In genomic region chr19:5409068-5409467, GRCm38 (mm10) we compare ENCODE assay signal across 13 mouse cellular contexts. TPM values are rescaled to one million over a fixed set of nuclear protein-coding genes. Genes with fewer than 3 reads are reported as not detected.
DNase-seq lines count a peak whose midpoint lies in the region; ATAC-seq and TF ChIP-seq lines count a peak whose summit lies in the region.
"Had no signal": no experiment of that assay in that cellular context is flagged by ENCODE, and none has a peak within 500 bp of the region (broad histone marks: within the 10 kb centered on the region; RNA-seq: fewer than 3 reads in every experiment).

No protein-coding gene starts in this region.

- no peaks in the 10 kb centered on the region for H3K36me3 ChIP-seq in embryonic facial prominence, embryonic 11.5 days (replicated peaks; ENCODE audit: control insufficient read depth, insufficient read depth, low read depth, low read length)
- peaks cover 5% of the 10 kb centered on the region for H3K36me3 ChIP-seq in embryonic facial prominence, embryonic 10.5 days (replicated peaks)
- no peaks in the 10 kb centered on the region for H3K36me3 ChIP-seq in limb, embryonic 14.5 days (ENCODE audit: control insufficient read depth, insufficient read depth, low read length)
- peaks cover 5% of the 10 kb centered on the region; the same call in 1 of the 2 replicates for H3K36me3 ChIP-seq in limb, embryonic 10.5 days
- no peaks in the 10 kb centered on the region for H3K36me3 ChIP-seq in heart, embryonic 14.5 days (ENCODE audit: control insufficient read depth, insufficient read depth, low read length)
- H3K36me3 ChIP-seq: intestine, embryonic 15.5 days had no signal

- H3K9ac ChIP-seq in embryonic facial prominence, embryonic 11.5 days (replicated peaks; ENCODE audit: low read length): no peak overlapping the region
- H3K9ac ChIP-seq in limb, embryonic 14.5 days (ENCODE audit: low read depth, low read length, severe bottlenecking): no peak overlapping the region
- H3K9ac ChIP-seq in heart, embryonic 14.5 days (ENCODE audit: low read length): no peak overlapping the region
- H3K9ac ChIP-seq: intestine, embryonic 15.5 days had no signal

- no peaks in the 10 kb centered on the region for H3K4me1 ChIP-seq in embryonic facial prominence, embryonic 11.5 days (ENCODE audit: control insufficient read depth, insufficient read depth, low read length)
- H3K4me1 ChIP-seq in embryonic facial prominence, embryonic 10.5 days: peaks cover 27% of the 10 kb centered on the region
- peaks cover 9% of the 10 kb centered on the region; the same call in 1 of the 2 replicates for H3K4me1 ChIP-seq in limb, embryonic 14.5 days (ENCODE audit: control insufficient read depth, insufficient read depth, low read length)
- H3K4me1 ChIP-seq in limb, embryonic 10.5 days: peaks cover 27% of the 10 kb centered on the region
- H3K4me1 ChIP-seq in heart, embryonic 14.5 days (ENCODE audit: control insufficient read depth in 2 of 2, insufficient read depth in 2 of 2, low read length in 2 of 2): peaks cover 13 to 23% of the 10 kb centered on the region in 2 experiments

- no peak overlapping the region for H3K27ac ChIP-seq in embryonic facial prominence, embryonic 11.5 days (replicated peaks; ENCODE audit: low read depth, low read length)
- H3K27ac ChIP-seq in embryonic facial prominence, embryonic 10.5 days (replicated peaks): no peak overlapping the region
- H3K27ac ChIP-seq in limb, embryonic 14.5 days (replicated peaks; ENCODE audit: low read depth, low read length): 0 out of 2 replicates have a peak overlapping the region, but pooled peaks have one; percentile 10
- no peak overlapping the region; the same call in 1 of the 2 replicates for H3K27ac ChIP-seq in limb, embryonic 10.5 days
- H3K27ac ChIP-seq in heart, embryonic 14.5 days (replicated peaks in 1 of 2; ENCODE audit: control insufficient read depth in 1 of 2, insufficient read depth in 1 of 2, low read depth in 2 of 2, low read length in 2 of 2): peak overlapping the region; percentile 52 to 56
- H3K27ac ChIP-seq: intestine, embryonic 15.5 days had no signal

- ATAC-seq in embryonic facial prominence, embryonic 11.5 days (replicated peaks; ENCODE audit: insufficient number of reproducible peaks, low FRiP score, low TSS enrichment, low read depth): no peak
- ATAC-seq in limb, embryonic 14.5 days (ENCODE audit: low FRiP score, low read depth): no peak
- ATAC-seq in heart, embryonic 14.5 days (ENCODE audit: insufficient number of reproducible peaks, insufficient read depth, low FRiP score, low read depth): no peak
- ATAC-seq: intestine, embryonic 15.5 days had no signal

- no peak for TF ChIP-seq POLR2A in limb, embryonic 14.5 days (IDR thresholded peaks at IDR 0.05; ENCODE audit: borderline replicate concordance, extremely low read depth, insufficient read depth, insufficient read length)

- no peak overlapping the region for H3K4me3 ChIP-seq in embryonic facial prominence, embryonic 11.5 days (ENCODE audit: low read depth, low read length)
- no peak overlapping the region for H3K4me3 ChIP-seq in embryonic facial prominence, embryonic 10.5 days
- H3K4me3 ChIP-seq in limb, embryonic 14.5 days (replicated peaks; ENCODE audit: low read length): no peak overlapping the region
- H3K4me3 ChIP-seq in limb, embryonic 10.5 days: no peak overlapping the region
- no peak overlapping the region for H3K4me3 ChIP-seq in heart, embryonic 14.5 days (ENCODE audit: control insufficient read depth in 1 of 2, insufficient read depth in 1 of 2, low read depth in 1 of 2, low read length in 2 of 2)
- H3K4me3 ChIP-seq: intestine, embryonic 15.5 days had no signal

- DNase-seq in embryonic facial prominence, embryonic 11.5 days (ENCODE audit: low spot score): peak; percentile 44
- DNase-seq in embryonic facial prominence, embryonic 10.5 days (ENCODE audit: low spot score): no peak
- no peak for DNase-seq in limb, embryonic 14.5 days (ENCODE audit: low spot score)
- no peak for DNase-seq in limb, embryonic 10.5 days (ENCODE audit: low spot score)
- peak; percentile 69 for DNase-seq in lung, postnatal 14 days
- no peak for DNase-seq in left cerebral cortex, adult 18-20 months (ENCODE audit: low spot score in 2 of 2)
- DNase-seq in frontal cortex, postnatal 10 days (ENCODE audit: low spot score in 2 of 2): no peak

- H3K27me3 ChIP-seq in embryonic facial prominence, embryonic 11.5 days (ENCODE audit: control insufficient read depth, insufficient read depth, low read length): no peaks in the 10 kb centered on the region
- H3K27me3 ChIP-seq in embryonic facial prominence, embryonic 10.5 days (replicated peaks; ENCODE audit: low read depth, poor library complexity, severe bottlenecking): no peaks in the 10 kb centered on the region
- H3K27me3 ChIP-seq in limb, embryonic 14.5 days (ENCODE audit: control insufficient read depth, insufficient read depth, low read length): no peaks in the 10 kb centered on the region
- H3K27me3 ChIP-seq in limb, embryonic 10.5 days (ENCODE audit: low read depth, poor library complexity, severe bottlenecking): no peaks in the 10 kb centered on the region
- H3K27me3 ChIP-seq in heart, embryonic 14.5 days (ENCODE audit: control insufficient read depth, insufficient read depth, low read length): no peaks in the 10 kb centered on the region
- H3K27me3 ChIP-seq: intestine, embryonic 15.5 days had no signal

- H3K9me3 ChIP-seq in embryonic facial prominence, embryonic 11.5 days (replicated peaks; ENCODE audit: control insufficient read depth, low read length): no peaks in the 10 kb centered on the region
- no peaks in the 10 kb centered on the region for H3K9me3 ChIP-seq in embryonic facial prominence, embryonic 10.5 days
- H3K9me3 ChIP-seq in limb, embryonic 14.5 days (ENCODE audit: control insufficient read depth, low read length): no peaks in the 10 kb centered on the region
- H3K9me3 ChIP-seq in limb, embryonic 10.5 days (replicated peaks): no peaks in the 10 kb centered on the region
- H3K9me3 ChIP-seq in heart, embryonic 14.5 days (ENCODE audit: control insufficient read depth, low read length): no peaks in the 10 kb centered on the region
- H3K9me3 ChIP-seq: intestine, embryonic 15.5 days had no signal

- H3K4me2 ChIP-seq in embryonic facial prominence, embryonic 11.5 days (ENCODE audit: low read depth, low read length): no peak overlapping the region
- no peak overlapping the region for H3K4me2 ChIP-seq in limb, embryonic 14.5 days (replicated peaks; ENCODE audit: low read depth, low read length, severe bottlenecking)
- no peak overlapping the region for H3K4me2 ChIP-seq in heart, embryonic 14.5 days (ENCODE audit: low read length)
- H3K4me2 ChIP-seq: intestine, embryonic 15.5 days had no signal

- 54% methylated on average over 5 of the region's 5 CpGs for WGBS in embryonic facial prominence, embryonic 11.5 days
- WGBS in embryonic facial prominence, embryonic 10.5 days: 70% methylated on average over 5 of the region's 5 CpGs
- WGBS in limb, embryonic 14.5 days: 53% methylated on average over 5 of the region's 5 CpGs
- 65% methylated on average over 5 of the region's 5 CpGs for WGBS in limb, embryonic 10.5 days
- WGBS in heart, embryonic 14.5 days: 79% methylated on average over 5 of the region's 5 CpGs

RNA-seq across cellular contexts. Expression of gene Tsga10ip, which starts 6.7 kb away (rescaled TPM):
- polyA plus RNA-seq in embryonic facial prominence, embryonic 11.5 days (2014; fragmentation: Nextera tagmentation; extraction: Ambion mirVana): 0.15 and 0.36 TPM in 2 replicates
- 0.28 and 0.72 TPM in 2 replicates for polyA plus RNA-seq in embryonic facial prominence, embryonic 10.5 days (2016; fragmentation: Nextera tagmentation; extraction: Ambion mirVana)
- polyA plus RNA-seq in limb, embryonic 14.5 days (2012; rRNA removed): 0.13 and 0.14 TPM in 2 replicates
- polyA plus RNA-seq in limb, embryonic 14.5 days (2014; fragmentation: Nextera tagmentation; extraction: Ambion mirVana): 0.18 TPM in 1 of 2 replicates, not detected in the other
- not detected in 2 replicates for polyA plus RNA-seq in limb, embryonic 10.5 days (2016; fragmentation: Nextera tagmentation; extraction: Ambion mirVana)
- 1.6 and 3.0 TPM in 2 replicates for polyA plus RNA-seq in heart, embryonic 14.5 days (2014; fragmentation: Nextera tagmentation; extraction: Ambion mirVana)
- total RNA-seq in left cerebral cortex, adult 18-20 months (2021): not detected
- total RNA-seq: left cerebral cortex, postnatal 36 days; midbrain, postnatal 0 days had no signal
- polyA plus RNA-seq: frontal cortex, adult 2 months; stomach, embryonic 14.5 days had no signal

RNA-seq across cellular contexts. Expression of gene Drap1, which starts 15.7 kb away (rescaled TPM):
- polyA plus RNA-seq in embryonic facial prominence, embryonic 11.5 days (2014; fragmentation: Nextera tagmentation; extraction: Ambion mirVana): 204 and 213 TPM in 2 replicates
- 222 and 242 TPM in 2 replicates for polyA plus RNA-seq in embryonic facial prominence, embryonic 10.5 days (2016; fragmentation: Nextera tagmentation; extraction: Ambion mirVana)
- 163 and 236 TPM in 2 replicates for polyA plus RNA-seq in limb, embryonic 14.5 days (2012; rRNA removed)
- 219 and 233 TPM in 2 replicates for polyA plus RNA-seq in limb, embryonic 14.5 days (2014; fragmentation: Nextera tagmentation; extraction: Ambion mirVana)
- 224 and 246 TPM in 2 replicates for polyA plus RNA-seq in limb, embryonic 10.5 days (2016; fragmentation: Nextera tagmentation; extraction: Ambion mirVana)
- polyA plus RNA-seq in heart, embryonic 14.5 days (2014; fragmentation: Nextera tagmentation; extraction: Ambion mirVana): 154 and 178 TPM in 2 replicates
- 100 to 1,000 TPM; 263 to 283 TPM for total RNA-seq in left cerebral cortex, adult 18-20 months (2021)

RNA-seq across cellular contexts. Expression of gene AI837181, which starts 15.9 kb away (rescaled TPM):
- polyA plus RNA-seq in embryonic facial prominence, embryonic 11.5 days (2014; fragmentation: Nextera tagmentation; extraction: Ambion mirVana): 33.2 and 36.7 TPM in 2 replicates
- polyA plus RNA-seq in embryonic facial prominence, embryonic 10.5 days (2016; fragmentation: Nextera tagmentation; extraction: Ambion mirVana): 49.5 and 55.0 TPM in 2 replicates
- 97.5 and 132 TPM in 2 replicates for polyA plus RNA-seq in limb, embryonic 14.5 days (2012; rRNA removed)
- 57.1 and 61.9 TPM in 2 replicates for polyA plus RNA-seq in limb, embryonic 14.5 days (2014; fragmentation: Nextera tagmentation; extraction: Ambion mirVana)
- 59.7 and 68.8 TPM in 2 replicates for polyA plus RNA-seq in limb, embryonic 10.5 days (2016; fragmentation: Nextera tagmentation; extraction: Ambion mirVana)
- polyA plus RNA-seq in heart, embryonic 14.5 days (2014; fragmentation: Nextera tagmentation; extraction: Ambion mirVana): 23.7 and 35.0 TPM in 2 replicates
- total RNA-seq in left cerebral cortex, adult 18-20 months (2021): 10 to 100 TPM; 73.6 to 75.6 TPM

RNA-seq across cellular contexts. Expression of gene Sart1, which starts 20.6 kb away (rescaled TPM):
- polyA plus RNA-seq in embryonic facial prominence, embryonic 11.5 days (2014; fragmentation: Nextera tagmentation; extraction: Ambion mirVana): 72.9 and 76.1 TPM in 2 replicates
- 89.4 and 96.6 TPM in 2 replicates for polyA plus RNA-seq in embryonic facial prominence, embryonic 10.5 days (2016; fragmentation: Nextera tagmentation; extraction: Ambion mirVana)
- polyA plus RNA-seq in limb, embryonic 14.5 days (2012; rRNA removed): 49.7 and 66.4 TPM in 2 replicates
- polyA plus RNA-seq in limb, embryonic 14.5 days (2014; fragmentation: Nextera tagmentation; extraction: Ambion mirVana): 67.1 and 76.1 TPM in 2 replicates
- 103 and 111 TPM in 2 replicates for polyA plus RNA-seq in limb, embryonic 10.5 days (2016; fragmentation: Nextera tagmentation; extraction: Ambion mirVana)
- 39.5 and 39.6 TPM in 2 replicates for polyA plus RNA-seq in heart, embryonic 14.5 days (2014; fragmentation: Nextera tagmentation; extraction: Ambion mirVana)
- 10 to 100 TPM; 78.4 to 88.6 TPM for total RNA-seq in left cerebral cortex, adult 18-20 months (2021)

RNA-seq across cellular contexts. Expression of gene Fosl1, which starts 38.3 kb away (rescaled TPM):
- polyA plus RNA-seq in embryonic facial prominence, embryonic 11.5 days (2014; fragmentation: Nextera tagmentation; extraction: Ambion mirVana): not detected in 2 replicates
- polyA plus RNA-seq in embryonic facial prominence, embryonic 10.5 days (2016; fragmentation: Nextera tagmentation; extraction: Ambion mirVana): not detected in 2 replicates
- polyA plus RNA-seq in limb, embryonic 14.5 days (2012; rRNA removed): 0.06 and 0.09 TPM in 2 replicates
- polyA plus RNA-seq in limb, embryonic 14.5 days (2014; fragmentation: Nextera tagmentation; extraction: Ambion mirVana): not detected in 2 replicates
- not detected in 2 replicates for polyA plus RNA-seq in limb, embryonic 10.5 days (2016; fragmentation: Nextera tagmentation; extraction: Ambion mirVana)
- polyA plus RNA-seq in heart, embryonic 14.5 days (2014; fragmentation: Nextera tagmentation; extraction: Ambion mirVana): not detected in 2 replicates
- not detected for total RNA-seq in left cerebral cortex, adult 18-20 months (2021)
- total RNA-seq: left cerebral cortex, postnatal 36 days had no signal
- polyA plus RNA-seq: intestine, embryonic 15.5 days; midbrain, postnatal 0 days; stomach, embryonic 14.5 days had no signal

Comparison
In these comparisons a context has a peak if more than half of its experiments do, and no peak if none do; other contexts are left out.
1. DNase-seq: peak in embryonic facial prominence, embryonic 11.5 days (single experiment) and lung, postnatal 14 days (single experiment); none in embryonic facial prominence, embryonic 10.5 days (single experiment), limb, embryonic 14.5 days (single experiment), limb, embryonic 10.5 days (single experiment), left cerebral cortex, adult 18-20 months (0 of 2) and frontal cortex, postnatal 10 days (0 of 2).
2. H3K27ac ChIP-seq: peak in limb, embryonic 14.5 days (single experiment) and heart, embryonic 14.5 days (2 of 2); none in embryonic facial prominence, embryonic 11.5 days (single experiment), embryonic facial prominence, embryonic 10.5 days (single experiment) and limb, embryonic 10.5 days (single experiment).